Mouse (Mus musculus): Measurements from ENCODE around the gene Nhlrc1. TPM values are rescaled to one million over a fixed set of nuclear protein-coding genes. Genes with fewer than 3 reads are reported as not detected.
A peak's percentile ranks its signal among the peaks of the same experiment; 100 is the strongest.

Gene Nhlrc1
- polyA plus RNA-seq, 1 experiment from 2014 or later = 5.4 TPM

GRCm38 (mm10) chr13:47042024-47042633, 27.5 kb upstream of the Nhlrc1 start:
- 58% methylated on average over 8 of the region's 8 CpGs for WGBS
- Histone ChIP-seq H3K36me3 (peaks cover 7% of the 10 kb centered on the region; the same call in 1 of the 2 replicates), H3K9me3 (no peaks in the 10 kb centered on the region), H3K27ac (peak overlapping the region; percentile 90), H3K4me3 (peak overlapping the region; percentile 94), H3K27me3 (ENCODE audit: insufficient read depth, poor library complexity, severe bottlenecking) (0 out of 2 replicates have a peak, but pooled peaks cover 3% of the 10 kb centered on the region), H3K4me1 (replicated peaks) (peaks cover 28% of the 10 kb centered on the region)
- no peak for DNase-seq (ENCODE audit: low spot score)

GRCm38 (mm10) chr13:47040061-47040460, 25.4 kb upstream of the Nhlrc1 start:
- no peak for DNase-seq (ENCODE audit: low spot score)
- 96% methylated on average over 5 of the region's 5 CpGs for WGBS

GRCm38 (mm10) chr13:47037946-47038345, 23.3 kb upstream of the Nhlrc1 start:
- WGBS = 86% methylated on average over 6 of the region's 6 CpGs
- no peak for DNase-seq (ENCODE audit: low spot score)

More at GRCm38 (mm10) chr13:47040061-47040460, 25.4 kb upstream of the Nhlrc1 start:
- 0 out of 2 replicates have a peak, but pooled peaks cover 3% of the 10 kb centered on the region for H3K27me3 ChIP-seq (ENCODE audit: insufficient read depth, poor library complexity, severe bottlenecking)
- no peak overlapping the region for H3K27ac ChIP-seq
- no peaks in the 10 kb centered on the region for H3K9me3 ChIP-seq
- H3K36me3 ChIP-seq = peaks cover 8% of the 10 kb centered on the region; the same call in 1 of the 2 replicates
- no peak overlapping the region for H3K4me3 ChIP-seq
- peaks cover 28% of the 10 kb centered on the region for H3K4me1 ChIP-seq (replicated peaks)

GRCm38 (mm10) chr13:47033602-47034001, 19.0 kb upstream of the Nhlrc1 start:
- Histone ChIP-seq H3K4me1 (replicated peaks) (no peaks in the 10 kb centered on the region), H3K27me3 (ENCODE audit: insufficient read depth, poor library complexity, severe bottlenecking) (no peaks in the 10 kb centered on the region), H3K9me3 (no peaks in the 10 kb centered on the region), H3K4me3 (no peak overlapping the region), H3K36me3 (peaks cover 32% of the 10 kb centered on the region), H3K27ac (no peak overlapping the region)
- DNase-seq (ENCODE audit: low spot score) = no peak
- WGBS = 90% methylated on average over 4 of the region's 4 CpGs

More at GRCm38 (mm10) chr13:47037946-47038345, 23.3 kb upstream of the Nhlrc1 start:
- Histone ChIP-seq H3K4me1 (replicated peaks) (peaks cover 13% of the 10 kb centered on the region; the same call in 1 of the 2 replicates), H3K27me3 (ENCODE audit: insufficient read depth, poor library complexity, severe bottlenecking) (no peaks in the 10 kb centered on the region), H3K9me3 (no peaks in the 10 kb centered on the region), H3K36me3 (peaks cover 14% of the 10 kb centered on the region; the same call in 1 of the 2 replicates), H3K4me3 (no peak overlapping the region), H3K27ac (no peak overlapping the region)

GRCm38 (mm10) chr13:47030376-47031107, 15.9 kb upstream of the Nhlrc1 start:
- H3K4me3 ChIP-seq = no peak overlapping the region
- no peak for DNase-seq (ENCODE audit: low spot score)
- WGBS = 90% methylated on average over 17 of the region's 17 CpGs
- no peak overlapping the region for H3K27ac ChIP-seq
- H3K27me3 ChIP-seq (ENCODE audit: insufficient read depth, poor library complexity, severe bottlenecking) = no peaks in the 10 kb centered on the region
- peaks cover 34% of the 10 kb centered on the region for H3K36me3 ChIP-seq
- no peaks in the 10 kb centered on the region for H3K9me3 ChIP-seq
- H3K4me1 ChIP-seq (replicated peaks) = no peaks in the 10 kb centered on the region

GRCm38 (mm10) chr13:47020798-47021197, 6.1 kb upstream of the Nhlrc1 start:
- 85% methylated on average over 7 of the region's 7 CpGs for WGBS

GRCm38 (mm10) chr13:47019774-47020173, 5.1 kb upstream of the Nhlrc1 start:
- Histone ChIP-seq H3K27ac (no peak overlapping the region), H3K27me3 (ENCODE audit: insufficient read depth, poor library complexity, severe bottlenecking) (peaks cover 13% of the 10 kb centered on the region), H3K4me1 (replicated peaks) (peaks cover 4% of the 10 kb centered on the region), H3K36me3 (peaks cover 6% of the 10 kb centered on the region), H3K4me3 (no peak overlapping the region), H3K9me3 (no peaks in the 10 kb centered on the region)
- 84% methylated on average over 7 of the region's 7 CpGs for WGBS
- DNase-seq (ENCODE audit: low spot score) = no peak

More at GRCm38 (mm10) chr13:47020798-47021197, 6.1 kb upstream of the Nhlrc1 start:
- H3K27ac ChIP-seq = no peak overlapping the region
- H3K4me1 ChIP-seq (replicated peaks) = no peaks in the 10 kb centered on the region
- DNase-seq (ENCODE audit: low spot score) = no peak
- no peak overlapping the region for H3K4me3 ChIP-seq
- H3K27me3 ChIP-seq (ENCODE audit: insufficient read depth, poor library complexity, severe bottlenecking) = peaks cover 2% of the 10 kb centered on the region
- peaks cover 16% of the 10 kb centered on the region for H3K36me3 ChIP-seq
- H3K9me3 ChIP-seq = no peaks in the 10 kb centered on the region

- H3K4me1 ChIP-seq (replicated peaks) = peaks cover 15% of the 10 kb centered on the region
- H3K27me3 ChIP-seq (ENCODE audit: insufficient read depth, poor library complexity, severe bottlenecking) = peaks cover 38% of the 10 kb centered on the region
- 48% methylated on average over 5 of the region's 5 CpGs for WGBS
- peak; percentile 53 for DNase-seq (ENCODE audit: low spot score)
- peaks cover 2% of the 10 kb centered on the region; the same call in 1 of the 2 replicates for H3K36me3 ChIP-seq
- H3K27ac ChIP-seq = no peak overlapping the region
- no peak overlapping the region for H3K4me3 ChIP-seq
- H3K9me3 ChIP-seq = peaks cover 6% of the 10 kb centered on the region; the same call in 1 of the 2 replicates
Measured at GRCm38 (mm10) chr13:47017259-47017658, 2.6 kb upstream of the Nhlrc1 start.

- peaks cover 48% of the 10 kb centered on the region for H3K27me3 ChIP-seq (ENCODE audit: insufficient read depth, poor library complexity, severe bottlenecking)
- no peak for DNase-seq (ENCODE audit: low spot score)
- H3K27ac ChIP-seq = peak overlapping the region; percentile 86; the same call in 1 of the 2 replicates
- peaks cover 6% of the 10 kb centered on the region for H3K36me3 ChIP-seq
- peaks cover 19% of the 10 kb centered on the region for H3K4me1 ChIP-seq (replicated peaks)
- H3K4me3 ChIP-seq = peak overlapping the region; percentile 73
- peaks cover 22% of the 10 kb centered on the region for H3K9me3 ChIP-seq
- 66% methylated on average over 5 of the region's 5 CpGs for WGBS
Measured at GRCm38 (mm10) chr13:47015195-47015501, 498 bp upstream of the Nhlrc1 start.

- H3K27me3 ChIP-seq (ENCODE audit: insufficient read depth, poor library complexity, severe bottlenecking) = peaks cover 48% of the 10 kb centered on the region
- peak overlapping the region; percentile 73 for H3K4me3 ChIP-seq
- H3K27ac ChIP-seq = no peak overlapping the region; the same call in 1 of the 2 replicates
- H3K9me3 ChIP-seq = peaks cover 32% of the 10 kb centered on the region
- peaks cover 19% of the 10 kb centered on the region for H3K4me1 ChIP-seq (replicated peaks)
- WGBS = 59% methylated on average over 10 of the region's 10 CpGs
- peaks cover 12% of the 10 kb centered on the region for H3K36me3 ChIP-seq
- DNase-seq (ENCODE audit: low spot score) = no peak
Measured at GRCm38 (mm10) chr13:47013740-47014139, 910 bp downstream of the Nhlrc1 start.

- DNase-seq (ENCODE audit: low spot score) = no peak
- no peaks in the 10 kb centered on the region for H3K27me3 ChIP-seq (ENCODE audit: insufficient read depth, poor library complexity, severe bottlenecking)
- no peaks in the 10 kb centered on the region for H3K9me3 ChIP-seq
- peaks cover 4% of the 10 kb centered on the region; the same call in 1 of the 2 replicates for H3K4me1 ChIP-seq (replicated peaks)
- no peak overlapping the region for H3K27ac ChIP-seq
- no peak overlapping the region for H3K4me3 ChIP-seq
- H3K36me3 ChIP-seq = no peaks in the 10 kb centered on the region
- 86% methylated on average over 4 of the region's 4 CpGs for WGBS
Measured at GRCm38 (mm10) chr13:47001590-47001989, 13.1 kb downstream of the Nhlrc1 start.

- 0 out of 2 replicates have a peak overlapping the region, but pooled peaks have one; percentile 16 for H3K27ac ChIP-seq
- DNase-seq (ENCODE audit: low spot score) = no peak
- H3K4me3 ChIP-seq = no peak overlapping the region
- H3K9me3 ChIP-seq = no peaks in the 10 kb centered on the region
- no peaks in the 10 kb centered on the region for H3K27me3 ChIP-seq (ENCODE audit: insufficient read depth, poor library complexity, severe bottlenecking)
- H3K36me3 ChIP-seq = no peaks in the 10 kb centered on the region
- H3K4me1 ChIP-seq (replicated peaks) = peaks cover 4% of the 10 kb centered on the region; the same call in 1 of the 2 replicates
- WGBS = 68% methylated on average over 5 of the region's 5 CpGs
Measured at GRCm38 (mm10) chr13:46999498-46999897, 15.2 kb downstream of the Nhlrc1 start.

GRCm38 (mm10) chr13:46997355-46997754, 17.3 kb downstream of the Nhlrc1 start:
- DNase-seq (ENCODE audit: low spot score) = no peak
- WGBS = 70% methylated on average over 4 of the region's 4 CpGs
- H3K4me3 ChIP-seq = no peak overlapping the region
- no peaks in the 10 kb centered on the region for H3K27me3 ChIP-seq (ENCODE audit: insufficient read depth, poor library complexity, severe bottlenecking)
- H3K4me1 ChIP-seq (replicated peaks) = peaks cover 4% of the 10 kb centered on the region; the same call in 1 of the 2 replicates
- no peak overlapping the region for H3K27ac ChIP-seq
- H3K36me3 ChIP-seq = no peaks in the 10 kb centered on the region
- no peaks in the 10 kb centered on the region for H3K9me3 ChIP-seq

Measured in hindbrain, embryonic 10.5 days (tissue).